Mouse (Mus musculus) forebrain, postnatal 0 days (tissue): Measurements from ENCODE around the gene Golga4. TPM values are rescaled to one million over a fixed set of nuclear protein-coding genes. Genes with fewer than 3 reads are reported as not detected.

Source experiments
- ATAC-seq: fragments of 200-750 bp; cut with Nextera tagmentation; 2 replicates; pipeline ENCODE4 v1.8.0; 2017; ENCODE audit warnings: mild to moderate bottlenecking, moderate library complexity
- DNase-seq: peaks from one replicate; pipeline ENCODE4 v3.0.0-alpha.2; 2015
- H3K27ac ChIP-seq: fragments of 300-500 bp; sonication (generic); 2 replicates; pipeline ENCODE4 v1.5.1; 2014; ENCODE audit warnings: low read depth, mild to moderate bottlenecking, antibody characterized with exemption, low read length, moderate library complexity, mixed read lengths
- H3K27me3 ChIP-seq: fragments of 300-500 bp; sonication (generic); 2 replicates; pipeline ENCODE4 v1.6.1; 2014; ENCODE audit warnings: mild to moderate bottlenecking, low read length, mixed read lengths; ENCODE audit not compliant: insufficient read depth
- H3K36me3 ChIP-seq: fragments of 300-500 bp; sonication (generic); 2 replicates; pipeline ENCODE4 v1.6.1; 2014; ENCODE audit warnings: mild to moderate bottlenecking, moderate library complexity; ENCODE audit not compliant: insufficient read depth
- H3K4me1 ChIP-seq: fragments of 300-500 bp; sonication (generic); 2 replicates; pipeline ENCODE4 v1.6.1; 2014; ENCODE audit warnings: antibody characterized with exemption; ENCODE audit not compliant: insufficient read depth
- H3K4me2 ChIP-seq: fragments of 300-500 bp; sonication (generic); 2 replicates; pipeline ENCODE4 v1.6.1; 2014; ENCODE audit warnings: low read depth, mild to moderate bottlenecking, moderate library complexity
- H3K4me3 ChIP-seq: fragments of 300-500 bp; sonication (generic); 2 replicates; pipeline ENCODE4 v1.5.1; 2014; ENCODE audit warnings: low read depth, low read length, mixed read lengths
- H3K9ac ChIP-seq: fragments of 300-500 bp; sonication (generic); 2 replicates; pipeline ENCODE4 v1.6.1; 2014; ENCODE audit warnings: mild to moderate bottlenecking
- H3K9me3 ChIP-seq: fragments of 300-500 bp; sonication (generic); 2 replicates; pipeline ENCODE4 v1.6.1; 2016; ENCODE audit warnings: low read length
- CTCF ChIP-seq: sonication (generic); IDR thresholded peaks from 2 replicates; pipeline ENCODE4 v1.5.1; 2016; ENCODE audit warnings: antibody characterized with exemption, control low read depth, low read depth
- WGBS: fragments of 180-500 bp; shearing (Covaris S2); extraction: QIAGEN DNeasy Blood & Tissue Kit; methylation state at CpG from one replicate; pipeline ENCODE4 v1.1.7; 2014; 5-methylcytosine and 5-hydroxymethylcytosine counted together
- polyA plus RNA-seq: library from polyadenylated mRNA; unstranded; fragments of >200 nt; fragmentation: Nextera tagmentation; extraction: Ambion mirVana; gene quantifications from 2 replicates; pipeline ENCODE4 v1.2.1, GENCODE M21; 2015
- total RNA-seq: library from RNA; depleted of rRNA; stranded (reverse); fragments of >200 nt; gene quantifications from 2 replicates; pipeline ENCODE4 v1.2.3, GENCODE M21; 2014; rRNA removed

Golga4 gene
- total and polyA plus RNA-seq, 2 experiments from 2014 or later: 23.9 to 51.6 TPM

DNA sequence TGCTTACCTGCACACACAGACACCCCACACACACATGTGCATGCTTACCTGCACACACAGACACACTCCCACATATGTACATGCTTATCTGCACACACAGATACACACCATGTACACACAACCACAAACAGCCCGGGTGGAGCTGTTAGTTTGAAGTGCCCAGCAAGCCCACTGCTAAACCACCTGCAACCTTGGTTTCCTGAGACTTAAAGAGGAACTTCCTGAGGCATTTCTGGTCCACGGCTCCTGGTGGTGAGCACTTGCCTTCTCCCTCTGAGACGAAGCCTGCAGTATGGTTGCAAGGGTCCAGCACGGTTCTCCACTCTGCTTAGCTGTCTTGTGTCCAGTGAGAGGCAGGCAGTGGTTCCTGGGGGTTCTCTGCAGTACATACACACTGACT lies 114.7 kb downstream of the Golga4 start:
- Histone ChIP-seq H3K9ac (no peak overlapping the region), H3K36me3 (no peaks in the 10 kb centered on the region), H3K4me2 (no peak overlapping the region), H3K27me3 (no peaks in the 10 kb centered on the region), H3K4me3 (no peak overlapping the region), H3K9me3 (no peaks in the 10 kb centered on the region), H3K4me1 (no peaks in the 10 kb centered on the region), H3K27ac (no peak overlapping the region)
- TF ChIP-seq CTCF: no peak
- DNase-seq (no peak), ATAC-seq (no peak)
- WGBS: 55% methylated on average over 4 of the region's 4 CpGs

DNA sequence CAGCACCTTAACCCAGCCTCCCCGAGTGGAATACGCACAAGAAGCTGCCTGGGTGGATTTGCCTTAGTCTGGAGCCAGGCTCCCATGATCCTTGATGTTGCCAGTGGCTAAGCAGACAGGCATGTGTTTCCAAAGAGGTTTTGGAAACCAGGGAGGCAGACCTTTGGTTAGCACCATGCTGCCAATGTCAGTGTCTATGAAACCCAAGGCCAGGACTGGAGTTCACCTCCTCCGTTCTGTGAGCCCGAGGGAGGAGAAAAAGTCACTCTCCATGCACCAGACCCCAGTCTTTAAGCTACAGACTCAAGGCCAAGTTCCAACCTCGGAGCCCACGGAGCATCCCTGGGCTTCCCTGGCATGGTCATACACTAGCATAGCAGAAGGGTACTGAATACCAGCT lies 115.6 kb downstream of the Golga4 start:
- Histone ChIP-seq H3K4me1 (no peaks in the 10 kb centered on the region), H3K27me3 (no peaks in the 10 kb centered on the region), H3K4me3 (no peak overlapping the region), H3K9me3 (no peaks in the 10 kb centered on the region), H3K36me3 (no peaks in the 10 kb centered on the region), H3K27ac (no peak overlapping the region), H3K9ac (no peak overlapping the region), H3K4me2 (no peak overlapping the region)
- DNase-seq (no peak), ATAC-seq (no peak)
- WGBS: 87% methylated on average over 6 of the region's 6 CpGs
- TF ChIP-seq CTCF: no peak

DNA sequence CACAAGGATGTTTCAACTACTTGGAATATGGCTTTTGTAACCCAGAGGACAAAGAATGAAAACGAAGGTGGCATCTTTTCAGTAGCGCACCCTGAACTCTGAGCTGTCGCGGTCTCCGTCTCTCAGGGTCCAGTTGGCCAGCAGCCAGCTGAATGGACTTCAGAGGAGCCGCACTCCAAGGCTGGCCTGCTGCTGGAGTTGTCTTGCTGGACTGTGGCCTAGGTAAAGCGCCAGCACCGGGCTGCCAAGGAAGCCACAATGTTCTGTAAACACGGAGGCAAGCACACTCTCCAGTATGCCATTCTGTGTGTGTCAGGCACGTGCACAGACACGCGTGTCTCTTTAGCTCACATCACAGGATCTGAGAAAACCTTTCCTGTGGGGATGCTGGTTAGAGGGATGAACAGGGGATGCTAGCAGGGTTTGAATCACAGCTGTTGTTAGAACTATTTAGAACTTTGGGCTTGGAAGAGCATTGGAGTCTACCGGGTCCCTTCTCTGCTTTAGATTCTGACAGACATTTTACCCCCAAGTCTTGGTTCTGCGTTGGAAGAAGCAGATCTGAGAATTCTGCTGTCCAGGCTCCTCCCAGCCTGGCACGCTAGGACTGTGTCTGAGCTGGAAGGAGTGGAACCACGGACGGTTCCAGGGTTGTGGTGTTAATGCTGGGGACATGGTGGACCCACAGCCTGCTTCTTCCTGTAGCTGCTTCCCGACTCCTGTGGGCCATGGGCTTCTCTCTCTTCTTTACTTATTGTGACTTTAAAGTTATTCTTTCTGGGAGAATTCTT lies 116.5 kb downstream of the Golga4 start:
- ATAC-seq (no peak), DNase-seq (no peak)
- no peak overlapping the region for H3K27ac ChIP-seq
- no peak for TF ChIP-seq CTCF
- no peaks in the 10 kb centered on the region for H3K36me3 ChIP-seq
- H3K9me3 ChIP-seq: no peaks in the 10 kb centered on the region
- H3K4me2 ChIP-seq: no peak overlapping the region
- WGBS: 71% methylated on average over 18 of the region's 18 CpGs
- H3K4me1 ChIP-seq: no peaks in the 10 kb centered on the region
- H3K4me3 ChIP-seq: no peak overlapping the region
- no peak overlapping the region for H3K9ac ChIP-seq
- H3K27me3 ChIP-seq: no peaks in the 10 kb centered on the region

DNA sequence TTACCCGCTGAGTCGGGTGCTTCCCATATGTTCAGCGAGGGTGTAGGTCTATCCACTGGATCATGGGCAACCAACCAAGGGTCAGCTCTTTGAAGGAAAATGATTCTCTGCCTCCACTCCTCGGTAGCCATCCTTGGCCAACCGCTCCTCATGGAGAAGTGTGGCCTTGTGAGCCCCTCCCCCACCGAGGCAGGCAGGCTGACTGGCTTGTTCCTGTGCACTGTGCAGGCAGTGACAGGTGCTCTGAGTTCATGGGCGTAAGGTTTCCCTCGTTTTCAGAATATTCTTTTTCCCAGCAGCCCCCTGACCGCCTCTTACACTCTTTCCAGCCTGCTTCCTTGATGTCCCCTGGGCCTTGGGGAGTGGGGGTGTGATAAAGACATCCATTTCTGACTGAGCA lies 117.4 kb downstream of the Golga4 start:
- H3K4me3 ChIP-seq: no peak overlapping the region
- H3K9me3 ChIP-seq: no peaks in the 10 kb centered on the region
- H3K27ac ChIP-seq: no peak overlapping the region
- no peaks in the 10 kb centered on the region for H3K36me3 ChIP-seq
- DNase-seq (no peak), ATAC-seq (no peak)
- 79% methylated on average over 9 of the region's 9 CpGs for WGBS
- H3K9ac ChIP-seq: no peak overlapping the region
- no peaks in the 10 kb centered on the region for H3K27me3 ChIP-seq
- no peak for TF ChIP-seq CTCF
- no peaks in the 10 kb centered on the region for H3K4me1 ChIP-seq
- H3K4me2 ChIP-seq: no peak overlapping the region

DNA sequence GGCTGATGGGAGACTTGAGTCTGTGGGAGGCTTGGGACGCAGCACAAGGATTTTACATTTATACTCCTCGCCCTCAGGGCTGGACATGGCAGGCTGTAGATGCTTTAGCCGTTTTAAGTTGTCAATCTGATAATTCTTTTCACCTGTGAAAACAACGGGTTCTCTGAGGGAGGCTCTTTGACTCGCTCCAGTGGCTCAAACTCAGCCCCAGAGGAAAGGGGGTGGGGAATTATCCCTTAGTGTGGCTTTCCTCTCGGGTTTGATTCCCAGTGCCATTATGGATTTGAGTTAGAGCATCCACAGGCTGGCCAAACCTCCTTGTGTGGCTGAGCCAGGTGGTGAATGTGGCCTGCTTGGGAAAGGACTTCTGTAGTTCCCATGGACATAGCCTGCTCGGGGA lies 118.1 kb downstream of the Golga4 start:
- DNase-seq (no peak), ATAC-seq (no peak)
- H3K9me3 ChIP-seq: no peaks in the 10 kb centered on the region
- H3K27ac ChIP-seq: no peak overlapping the region
- H3K27me3 ChIP-seq: no peaks in the 10 kb centered on the region
- 37% methylated on average over 7 of the region's 7 CpGs for WGBS
- no peak overlapping the region for H3K9ac ChIP-seq
- no peak for TF ChIP-seq CTCF
- H3K4me1 ChIP-seq: no peaks in the 10 kb centered on the region
- H3K36me3 ChIP-seq: no peaks in the 10 kb centered on the region
- no peak overlapping the region for H3K4me2 ChIP-seq
- no peak overlapping the region for H3K4me3 ChIP-seq

DNA sequence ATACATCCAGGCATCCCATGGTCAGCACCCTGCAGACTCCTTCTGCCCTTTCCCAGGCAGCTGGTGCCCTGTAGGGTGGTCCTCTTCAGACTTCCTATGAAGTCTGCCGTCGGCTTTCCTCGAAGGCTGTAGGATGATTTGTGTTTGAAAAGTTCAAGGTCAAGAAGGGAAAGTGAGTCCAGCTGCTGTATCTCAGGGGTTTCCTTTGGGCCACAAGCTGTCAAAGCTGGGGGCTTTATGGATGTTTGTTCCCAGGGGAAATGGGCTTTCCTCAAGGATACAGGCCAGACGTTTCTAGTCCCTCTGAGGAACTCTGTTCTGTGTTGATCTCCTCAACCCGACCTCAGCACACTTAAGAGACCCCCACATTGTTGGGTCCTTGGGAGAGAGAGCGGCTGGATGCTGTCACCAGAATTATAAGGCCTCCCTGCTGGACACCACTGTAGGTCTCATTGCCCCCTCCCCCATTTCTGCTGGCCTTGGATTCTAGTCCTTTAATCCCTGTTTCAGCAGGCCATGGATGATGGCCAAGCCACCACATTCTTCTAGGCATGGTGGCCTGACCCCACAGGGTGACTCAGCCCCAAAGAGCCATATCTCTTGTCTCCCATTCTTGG lies 123.8 kb downstream of the Golga4 start:
- ATAC-seq: no peak
- Histone ChIP-seq H3K36me3 (no peaks in the 10 kb centered on the region), H3K9me3 (no peaks in the 10 kb centered on the region), H3K27ac (no peak overlapping the region), H3K9ac (no peak overlapping the region), H3K4me3 (no peak overlapping the region), H3K4me1 (no peaks in the 10 kb centered on the region), H3K4me2 (no peak overlapping the region), H3K27me3 (no peaks in the 10 kb centered on the region)
- no peak for TF ChIP-seq CTCF
- 72% methylated on average over 6 of the region's 6 CpGs for WGBS
- DNase-seq: no peak

Other genes with a start within 250 kb of the Golga4 start
- gene Eomes, start 28.1 kb upstream of the Golga4 start, total RNA-seq: 9.2 and 11.8 TPM in 2 replicates
- gene Eomes, start 28.1 kb upstream of the Golga4 start, polyA plus RNA-seq: 4.8 and 4.9 TPM in 2 replicates
- gene Itga9, start 100.4 kb downstream of the Golga4 start, total RNA-seq: 2.6 and 3.3 TPM in 2 replicates
- 0.57 and 0.99 TPM in 2 replicates for gene Itga9, start 100.4 kb downstream of the Golga4 start, polyA plus RNA-seq